Mouse (Mus musculus): ENCODE data around the gene Kcna7. TPM values are rescaled to one million over a fixed set of nuclear protein-coding genes. Genes with fewer than 3 reads are reported as not detected.
A peak's percentile ranks its signal among the peaks of the same experiment; 100 is the strongest.
"Not testable (repeated sequence)": the region's sequence is repeated elsewhere in the genome, so short reads cannot be mapped to it uniquely, and the experiment has no call there.

The Kcna7 gene
- total and polyA plus RNA-seq, 2 experiments from 2014 or later: 0.06 TPM; not detected in 1

DNA sequence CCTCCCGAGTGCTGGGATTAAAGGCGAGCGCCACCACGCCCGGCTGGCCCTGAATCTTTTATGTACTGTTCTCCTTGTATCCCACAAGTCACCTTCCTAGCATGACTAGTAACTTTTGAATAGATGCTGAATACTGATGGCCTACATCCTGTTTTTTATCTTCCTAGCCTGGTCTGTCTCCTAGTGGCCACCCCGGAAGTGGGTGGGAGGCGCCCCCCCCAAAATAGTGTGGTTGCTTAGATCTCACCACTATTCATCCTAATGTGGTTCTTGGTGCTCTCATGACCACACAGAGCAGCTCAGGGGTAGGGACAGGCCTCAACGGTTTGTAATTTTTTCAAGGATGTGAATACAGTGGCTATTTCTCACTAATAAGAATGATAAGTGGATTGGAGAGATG lies 30.8 kb upstream of the Kcna7 start:
- Histone ChIP-seq H3K9ac (replicated peaks; ENCODE audit: low read length, poor library complexity, severe bottlenecking) (no peak overlapping the region), H3K4me2 (ENCODE audit: low read depth, low read length, poor library complexity, severe bottlenecking) (no peak overlapping the region), H3K9me3 (ENCODE audit: low read length) (no peaks in the 10 kb centered on the region), H3K4me1 (ENCODE audit: insufficient read depth, low read length) (0 out of 2 replicates have a peak, but pooled peaks cover 2% of the 10 kb centered on the region), H3K27ac (ENCODE audit: low read depth, low read length) (no peak overlapping the region), H3K4me3 (ENCODE audit: low read depth, low read length) (no peak overlapping the region), H3K36me3 (ENCODE audit: insufficient read depth, low read length) (peaks cover 41% of the 10 kb centered on the region), H3K27me3 (ENCODE audit: insufficient read depth, low read length) (no peaks in the 10 kb centered on the region)
- DNase-seq (ENCODE audit: low spot score): no peak
- TF ChIP-seq CTCF (IDR thresholded peaks at IDR 0.05): no peak
- ATAC-seq (ENCODE audit: low FRiP score): no peak
- WGBS: 93% methylated on average over 8 of the region's 8 CpGs

DNA sequence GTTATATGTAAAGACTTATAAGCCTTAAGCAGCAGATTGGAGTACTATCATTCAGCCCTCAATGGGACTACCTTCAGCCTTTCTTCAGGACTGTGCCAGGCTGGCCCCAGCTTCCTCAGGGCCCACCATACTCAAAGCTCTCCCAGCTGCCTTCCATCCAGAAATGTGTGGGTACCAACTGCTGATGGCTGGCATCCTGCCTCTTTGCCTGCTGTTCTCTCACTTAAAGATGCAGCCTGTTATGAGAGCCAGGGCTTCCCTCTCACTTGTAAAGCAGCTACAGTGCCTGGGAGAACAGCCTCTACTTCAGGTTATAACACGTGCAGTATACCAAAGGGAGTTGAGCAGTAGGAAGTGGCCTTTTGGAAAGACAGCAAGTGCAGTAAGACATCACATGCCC lies 29.4 kb upstream of the Kcna7 start:
- DNase-seq (ENCODE audit: low spot score) (no peak), ATAC-seq (ENCODE audit: low FRiP score) (no peak)
- H3K36me3 ChIP-seq (ENCODE audit: insufficient read depth, low read length): peaks cover 51% of the 10 kb centered on the region
- H3K4me2 ChIP-seq (ENCODE audit: low read depth, low read length, poor library complexity, severe bottlenecking): no peak overlapping the region
- no peaks in the 10 kb centered on the region for H3K27me3 ChIP-seq (ENCODE audit: insufficient read depth, low read length)
- H3K4me3 ChIP-seq (ENCODE audit: low read depth, low read length): no peak overlapping the region
- TF ChIP-seq CTCF (IDR thresholded peaks at IDR 0.05): no peak
- no peak overlapping the region for H3K9ac ChIP-seq (replicated peaks; ENCODE audit: low read length, poor library complexity, severe bottlenecking)
- H3K9me3 ChIP-seq (ENCODE audit: low read length): no peaks in the 10 kb centered on the region
- 79% methylated on average over 1 of the region's 1 CpGs for WGBS
- H3K4me1 ChIP-seq (ENCODE audit: insufficient read depth, low read length): no peaks in the 10 kb centered on the region
- H3K27ac ChIP-seq (ENCODE audit: low read depth, low read length): no peak overlapping the region

DNA sequence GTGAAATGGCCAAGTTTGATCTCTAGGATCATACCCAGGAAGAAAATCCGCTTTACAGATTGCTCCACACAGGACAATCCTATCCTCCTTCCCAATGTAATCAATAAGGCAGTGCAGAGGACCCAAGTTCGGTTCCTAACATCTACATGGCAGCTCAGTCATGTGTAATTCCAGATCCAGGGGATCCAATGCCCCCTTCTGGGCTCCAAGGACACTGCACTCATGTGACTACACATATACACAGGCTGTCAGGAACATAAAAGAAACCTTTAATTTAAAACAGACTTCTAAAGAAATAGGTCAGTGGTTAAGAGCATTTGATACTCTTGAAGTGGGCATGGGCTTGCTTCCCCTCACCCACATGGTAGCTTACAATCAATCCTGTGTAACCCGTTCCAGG lies 19.4 kb upstream of the Kcna7 start:
- WGBS: 91% methylated on average over 3 of the region's 3 CpGs
- H3K4me3 ChIP-seq (ENCODE audit: low read depth, low read length): no peak overlapping the region
- no peak for DNase-seq (ENCODE audit: low spot score)
- no peaks in the 10 kb centered on the region for H3K4me1 ChIP-seq (ENCODE audit: insufficient read depth, low read length)
- no peak for ATAC-seq (ENCODE audit: low FRiP score)
- no peak overlapping the region for H3K27ac ChIP-seq (ENCODE audit: low read depth, low read length)
- H3K9me3 ChIP-seq (ENCODE audit: low read length): no peaks in the 10 kb centered on the region
- peak; percentile 45 for TF ChIP-seq CTCF (IDR thresholded peaks at IDR 0.05)
- H3K27me3 ChIP-seq (ENCODE audit: insufficient read depth, low read length): no peaks in the 10 kb centered on the region
- peaks cover 75% of the 10 kb centered on the region for H3K36me3 ChIP-seq (ENCODE audit: insufficient read depth, low read length)
- H3K4me2 ChIP-seq (ENCODE audit: low read depth, low read length, poor library complexity, severe bottlenecking): no peak overlapping the region
- H3K9ac ChIP-seq (replicated peaks; ENCODE audit: low read length, poor library complexity, severe bottlenecking): no peak overlapping the region

DNA sequence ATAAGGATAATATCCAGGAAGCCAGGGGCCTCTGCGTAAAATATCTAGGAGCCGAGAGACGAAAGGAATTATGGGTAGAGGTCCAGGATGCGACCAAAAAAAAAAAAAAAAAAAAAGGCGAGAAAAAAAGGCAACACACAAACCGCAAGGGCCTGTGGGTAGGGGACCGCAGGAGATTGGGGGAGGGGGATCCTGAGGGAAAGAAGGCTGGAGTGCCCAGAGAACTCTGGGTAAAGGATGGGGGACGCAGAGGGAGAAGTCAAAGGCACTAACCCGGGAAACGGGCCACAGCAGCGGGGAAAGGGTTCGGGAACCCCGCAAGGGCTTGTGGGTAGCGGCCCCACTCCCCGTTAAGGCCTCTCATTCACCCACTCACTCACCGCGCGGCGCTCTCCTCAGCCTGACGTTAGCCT lies 10.3 kb upstream of the Kcna7 start:
- ATAC-seq (ENCODE audit: low FRiP score) (peak; percentile 74), DNase-seq (ENCODE audit: low spot score) (peak; percentile 83)
- WGBS: 1% methylated on average over 20 of the region's 20 CpGs
- TF ChIP-seq CTCF (IDR thresholded peaks at IDR 0.05): no peak
- Histone ChIP-seq H3K4me3 (ENCODE audit: low read depth, low read length) (peak overlapping the region; percentile 72), H3K27ac (ENCODE audit: low read depth, low read length) (peak overlapping the region; percentile 97), H3K9ac (replicated peaks; ENCODE audit: low read length, poor library complexity, severe bottlenecking) (peak overlapping the region; percentile 74), H3K27me3 (ENCODE audit: insufficient read depth, low read length) (no peaks in the 10 kb centered on the region), H3K4me1 (ENCODE audit: insufficient read depth, low read length) (peaks cover 8% of the 10 kb centered on the region), H3K36me3 (ENCODE audit: insufficient read depth, low read length) (peaks cover 13% of the 10 kb centered on the region), H3K4me2 (ENCODE audit: low read depth, low read length, poor library complexity, severe bottlenecking) (peak overlapping the region; percentile 92), H3K9me3 (ENCODE audit: low read length) (no peaks in the 10 kb centered on the region)

DNA sequence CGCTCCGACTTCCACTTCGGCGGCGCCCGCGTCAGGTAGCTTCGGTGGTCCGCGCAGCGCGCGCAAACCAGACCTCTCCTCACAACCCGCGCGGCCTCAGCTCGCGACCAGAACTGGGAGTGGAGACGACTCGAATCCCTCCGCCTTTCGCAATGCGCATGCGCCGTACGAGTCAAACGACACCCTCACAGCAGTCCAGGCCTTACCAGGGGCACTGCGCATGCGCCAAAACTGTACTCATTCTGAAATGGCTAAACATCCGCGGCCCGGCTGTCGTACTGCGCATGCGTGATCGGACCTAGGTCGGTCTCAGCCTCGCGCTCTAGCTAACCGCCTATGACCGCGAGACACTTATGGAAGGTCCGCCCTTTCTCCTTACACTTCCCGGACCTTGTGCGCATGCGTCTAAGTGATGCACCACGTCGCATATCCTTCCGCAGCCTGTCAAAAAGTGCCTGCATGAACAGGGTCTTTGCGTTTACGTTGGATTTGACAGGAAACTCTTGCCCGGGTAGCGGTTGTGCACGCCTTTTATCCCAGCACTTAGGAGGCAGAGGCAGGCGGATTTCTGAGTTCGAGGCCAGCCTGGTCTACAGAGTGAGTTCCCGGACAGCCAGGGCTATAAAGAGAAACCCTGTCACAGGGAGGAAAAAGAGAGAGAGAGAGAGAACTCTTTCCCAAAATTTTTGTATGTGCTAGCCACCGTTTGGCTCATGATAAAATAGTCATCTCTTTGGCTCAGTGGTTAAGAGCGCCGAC lies 9.7 kb upstream of the Kcna7 start, which contains the start of gene Snrnp70:
Gene Snrnp70, minus strand, starts transcription at position 165 of the 759 bp plus-strand sequence.
- under 1% methylated on average over 60 of the region's 60 CpGs for WGBS

DNA sequence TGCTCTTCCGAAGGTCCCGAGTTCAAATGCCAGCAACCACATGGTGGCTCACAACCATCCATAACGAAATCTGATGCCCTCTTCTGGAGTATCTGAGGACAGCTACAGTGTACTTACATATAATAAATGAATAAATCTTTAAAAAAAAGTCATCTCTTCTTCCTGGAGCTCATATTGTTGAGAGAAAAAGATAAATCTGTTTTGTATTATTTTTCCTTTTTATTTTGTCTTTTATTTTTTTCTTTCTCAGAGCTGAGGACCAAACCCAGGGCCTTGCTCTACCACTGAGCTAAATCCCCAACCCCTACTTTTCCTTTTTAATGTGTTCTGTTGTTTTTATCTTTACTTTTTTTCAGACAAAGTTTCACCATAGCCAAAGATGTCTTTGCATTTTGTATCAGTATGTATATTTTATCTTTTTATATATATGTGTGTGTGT lies 9.1 kb upstream of the Kcna7 start:
- DNase-seq (ENCODE audit: low spot score): not testable (repeated sequence)
- peak; percentile 50 for TF ChIP-seq CTCF (IDR thresholded peaks at IDR 0.05)

More for the DNA sequence above, 9.7 kb upstream of the Kcna7 start, which contains the start of gene Snrnp70:
- Histone ChIP-seq H3K4me2 (ENCODE audit: low read depth, low read length, poor library complexity, severe bottlenecking) (peak within 1 kb of the TSS; percentile 92), H3K36me3 (ENCODE audit: insufficient read depth, low read length) (peaks cover 7% of the 10 kb centered on the region; the same call in 1 of the 2 replicates), H3K9ac (replicated peaks; ENCODE audit: low read length, poor library complexity, severe bottlenecking) (peak within 1 kb of the TSS; percentile 74), H3K4me3 (ENCODE audit: low read depth, low read length) (peak within 1 kb of the TSS; percentile 72), H3K9me3 (ENCODE audit: low read length) (no peaks in the 10 kb centered on the region), H3K4me1 (ENCODE audit: insufficient read depth, low read length) (peaks cover 8% of the 10 kb centered on the region), H3K27ac (ENCODE audit: low read depth, low read length) (peak within 1 kb of the TSS; percentile 97), H3K27me3 (ENCODE audit: insufficient read depth, low read length) (no peaks in the 10 kb centered on the region)
- no peak for TF ChIP-seq CTCF (IDR thresholded peaks at IDR 0.05)
- DNase-seq (ENCODE audit: low spot score): peak; percentile 100
- ATAC-seq (ENCODE audit: low FRiP score): peak; percentile 97

More for the DNA sequence above, 9.1 kb upstream of the Kcna7 start:
- not testable (repeated sequence) for H3K9me3 ChIP-seq (ENCODE audit: low read length); H3K4me1 ChIP-seq (ENCODE audit: insufficient read depth, low read length); H3K9ac ChIP-seq (replicated peaks; ENCODE audit: low read length, poor library complexity, severe bottlenecking); H3K36me3 ChIP-seq (ENCODE audit: insufficient read depth, low read length); H3K27me3 ChIP-seq (ENCODE audit: insufficient read depth, low read length)
- peak overlapping the region; percentile 78; the same call in 1 of the 2 replicates for H3K27ac ChIP-seq (ENCODE audit: low read depth, low read length)
- H3K4me2 ChIP-seq (ENCODE audit: low read depth, low read length, poor library complexity, severe bottlenecking): peak overlapping the region; percentile 41; the same call in 1 of the 2 replicates
- ATAC-seq (ENCODE audit: low FRiP score): peak; percentile 53
- peak overlapping the region; percentile 72 for H3K4me3 ChIP-seq (ENCODE audit: low read depth, low read length)
- 3% methylated on average over 3 of the region's 3 CpGs for WGBS

Measured in midbrain, postnatal 0 days (tissue).